Mouse (Mus musculus): ENCODE measurements around the gene Gm20388.
"Not testable (repeated sequence)": the region's sequence is repeated elsewhere in the genome, so short reads cannot be mapped to it uniquely, and the experiment has no call there.

Gm20388 gene

GRCm38 (mm10) chr8:121593983-121594382, 1683.3 kb downstream of the Gm20388 start:
- DNase-seq: no peak

- DNase-seq: not testable (repeated sequence)
Observed at GRCm38 (mm10) chr8:121597492-121597891, 1686.9 kb downstream of the Gm20388 start.

DNA sequence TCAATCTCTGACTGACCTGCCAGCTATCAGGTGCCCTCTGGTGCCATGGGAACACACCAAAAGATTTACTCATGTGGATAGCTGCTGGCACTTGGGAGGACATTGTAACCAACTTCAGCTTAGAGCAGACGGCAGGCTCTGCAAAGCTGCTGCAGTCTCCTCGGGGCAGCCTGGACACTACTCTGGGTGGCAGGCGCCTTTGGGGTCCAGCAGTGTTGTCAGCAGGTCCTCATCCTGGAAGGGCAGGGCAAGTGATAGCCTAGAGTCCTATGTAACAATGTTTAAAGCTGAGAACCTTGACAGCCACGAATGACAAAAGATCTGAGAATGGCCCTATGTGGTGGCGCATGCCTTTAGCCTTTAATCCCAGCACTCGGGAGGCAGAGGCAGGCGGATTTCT, 1687.5 kb downstream of the Gm20388 start:
- DNase-seq: no peak

DNA sequence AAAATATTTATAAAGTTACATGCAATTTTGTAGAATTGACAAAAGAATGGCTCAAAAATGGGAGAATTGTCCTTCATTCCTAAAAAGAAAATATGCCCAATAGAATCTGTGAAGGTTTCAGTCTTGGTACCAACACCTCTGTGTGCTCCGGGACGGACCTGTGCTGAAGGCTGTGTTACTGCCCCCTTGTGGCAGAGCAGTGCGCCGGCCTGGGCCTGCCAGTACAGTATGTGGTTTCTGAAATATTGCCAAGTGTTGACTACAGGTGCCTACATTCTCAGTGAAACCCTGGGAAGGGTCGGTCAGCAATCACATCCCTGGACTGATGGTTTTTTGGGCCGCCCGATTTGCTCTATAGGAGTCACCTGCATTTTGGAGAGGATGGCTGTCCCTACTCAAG, 1688.3 kb downstream of the Gm20388 start:
- DNase-seq: peak; percentile 92

DNA sequence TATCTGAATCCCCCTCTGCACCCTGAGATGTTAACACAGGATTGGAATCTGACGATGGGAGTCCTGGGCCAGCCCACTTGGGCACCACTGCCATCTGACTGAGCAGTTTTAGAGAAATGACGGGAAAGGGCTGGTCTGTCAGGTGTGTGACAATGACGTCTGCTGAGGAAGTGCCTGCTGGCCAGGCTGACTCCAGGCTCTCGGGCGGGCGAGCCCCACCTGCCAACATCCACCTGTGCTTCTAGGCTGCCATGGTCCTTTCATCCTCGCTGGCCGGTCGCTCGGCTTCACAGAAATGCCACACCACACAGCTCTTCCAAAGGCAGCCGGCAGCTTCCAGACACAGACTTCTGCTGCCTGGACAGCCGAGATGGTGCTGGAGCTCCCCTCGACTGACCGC, 1689.2 kb downstream of the Gm20388 start:
- DNase-seq: no peak

DNA sequence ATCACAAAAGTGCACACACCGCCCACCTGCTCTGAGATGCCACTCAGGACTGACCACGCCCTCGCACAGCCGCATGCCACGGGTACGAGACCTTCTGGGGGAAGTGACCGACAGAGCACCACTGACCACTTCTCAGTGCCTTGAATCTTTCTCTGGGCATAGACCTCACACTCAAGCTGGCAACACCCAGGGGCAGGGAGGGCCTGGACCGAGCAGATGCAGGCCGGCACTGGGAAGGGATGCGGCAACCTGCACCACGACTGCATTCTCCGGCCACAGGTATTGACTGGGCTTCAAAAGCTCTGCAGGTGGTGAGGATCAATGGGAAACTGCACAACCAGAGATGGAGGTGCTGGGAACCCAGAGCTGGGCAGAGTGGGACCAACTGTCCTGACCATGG, 1691.8 kb downstream of the Gm20388 start:
- DNase-seq: no peak

GRCm38 (mm10) chr8:121602860-121603259, 1692.2 kb downstream of the Gm20388 start:
- peak; percentile 81 for DNase-seq

GRCm38 (mm10) chr8:121603801-121604200, 1693.2 kb downstream of the Gm20388 start:
- DNase-seq: no peak

DNA sequence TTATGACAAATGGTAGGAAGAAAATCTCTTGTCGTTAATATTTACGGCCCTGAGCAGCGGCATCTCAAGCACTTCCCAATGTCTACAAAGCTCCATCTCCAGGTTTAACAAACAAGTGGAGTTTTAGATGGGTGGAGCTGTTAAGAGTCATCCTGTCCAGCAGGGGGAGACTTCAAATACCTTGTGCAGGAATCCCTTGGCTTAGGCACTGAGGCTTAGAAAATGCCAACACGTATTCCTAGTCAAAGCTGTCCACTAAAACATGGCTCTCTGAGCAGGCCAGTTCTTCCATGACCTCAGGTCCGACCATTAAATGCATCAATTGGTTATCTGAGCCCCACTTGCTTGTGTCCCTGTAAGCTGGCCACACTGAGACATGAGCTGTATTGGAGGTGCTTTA, 1697.0 kb downstream of the Gm20388 start:
- no peak for DNase-seq

DNA sequence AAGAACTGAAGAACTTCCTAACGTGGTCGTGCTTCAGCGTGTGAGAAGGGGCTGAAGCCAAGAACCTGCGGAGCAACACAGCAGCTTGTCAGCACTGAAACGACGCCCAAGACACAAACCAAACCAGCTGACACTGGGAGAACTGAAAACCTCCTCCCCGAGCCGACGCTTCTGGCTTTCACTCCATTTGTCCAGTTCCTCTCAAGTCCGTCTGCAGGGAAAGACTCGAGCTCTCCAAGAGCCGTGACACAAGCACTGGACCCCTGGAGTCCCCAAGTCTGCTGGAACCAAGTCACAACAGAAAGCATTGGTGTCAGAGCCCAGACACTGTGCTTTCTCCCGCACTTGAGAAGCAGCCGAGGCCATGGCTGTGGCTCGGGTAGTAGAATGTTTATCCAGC, 1698.6 kb downstream of the Gm20388 start:
- no peak for DNase-seq

DNA sequence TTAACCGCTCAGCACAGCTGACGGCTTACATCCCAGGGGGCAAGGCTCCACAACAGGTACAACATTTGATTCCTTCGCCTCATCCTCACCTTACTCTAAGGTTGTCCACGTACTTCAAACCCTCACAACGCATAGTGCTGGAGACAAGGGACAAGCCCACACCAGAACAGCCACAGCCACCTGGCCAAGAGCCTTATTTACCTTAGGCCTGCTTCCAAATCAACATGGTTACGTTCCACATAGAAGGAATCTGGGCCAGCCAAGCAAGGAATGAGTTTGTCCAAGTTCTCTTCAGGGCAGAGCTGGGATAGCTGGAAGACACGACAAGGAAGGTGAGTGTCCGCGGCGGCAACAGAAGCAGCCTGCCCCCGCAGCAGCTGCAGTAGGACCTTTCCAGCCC, 1699.3 kb downstream of the Gm20388 start:
- DNase-seq: no peak

- DNase-seq: no peak
Observed at GRCm38 (mm10) chr8:121613419-121613818, 1702.8 kb downstream of the Gm20388 start.

- no peak for DNase-seq
Observed at GRCm38 (mm10) chr8:121619401-121619995, 1708.9 kb downstream of the Gm20388 start.

DNA sequence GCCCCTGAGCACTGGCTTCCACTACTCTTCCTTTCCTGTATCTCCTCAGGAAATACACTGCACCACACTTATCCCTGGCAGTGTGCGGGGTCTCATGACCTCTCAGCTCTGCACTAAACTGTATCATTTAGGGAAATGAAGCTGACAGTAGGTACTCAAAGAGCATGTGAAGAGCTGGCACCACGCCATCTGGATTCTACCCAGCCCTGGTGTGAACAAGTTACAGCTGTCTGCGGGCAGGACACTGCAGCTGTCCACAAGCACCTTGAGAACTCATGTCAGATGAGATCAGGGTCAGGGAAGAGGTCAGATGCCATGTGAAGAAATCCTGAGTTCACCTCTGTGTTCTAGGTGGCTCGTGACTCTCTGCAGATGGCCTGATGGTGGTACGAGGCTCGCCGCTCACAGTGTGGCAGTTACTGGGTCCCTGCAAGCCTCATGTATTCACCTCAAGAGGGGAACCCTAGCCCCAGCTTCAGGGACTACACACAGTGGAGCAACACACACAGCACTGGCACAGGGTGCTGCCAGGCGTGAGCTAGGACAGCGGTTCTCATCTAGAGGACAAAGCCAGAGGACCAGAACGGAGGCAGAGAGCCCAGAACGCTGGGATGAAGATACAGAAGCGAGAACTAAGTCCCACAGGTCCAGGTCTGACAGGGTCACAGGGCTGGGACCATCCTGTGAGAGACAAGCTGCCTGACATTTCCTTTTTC, 1710.3 kb downstream of the Gm20388 start:
- DNase-seq: no peak

- DNase-seq: no peak
Observed at GRCm38 (mm10) chr8:121621879-121622278, 1711.2 kb downstream of the Gm20388 start.

- no peak for DNase-seq
Observed at GRCm38 (mm10) chr8:121623043-121623442, 1712.4 kb downstream of the Gm20388 start.

GRCm38 (mm10) chr8:121628681-121629080, 1718.0 kb downstream of the Gm20388 start:
- no peak for DNase-seq

- DNase-seq: no peak
Observed at GRCm38 (mm10) chr8:121631645-121632071, 1721.0 kb downstream of the Gm20388 start.

GRCm38 (mm10) chr8:121632401-121632800, 1721.8 kb downstream of the Gm20388 start:
- no peak for DNase-seq

- no peak for DNase-seq
Observed at GRCm38 (mm10) chr8:121635534-121635933, 1724.9 kb downstream of the Gm20388 start.

- no peak for DNase-seq
Observed at GRCm38 (mm10) chr8:121636180-121636579, 1725.5 kb downstream of the Gm20388 start.

DNA sequence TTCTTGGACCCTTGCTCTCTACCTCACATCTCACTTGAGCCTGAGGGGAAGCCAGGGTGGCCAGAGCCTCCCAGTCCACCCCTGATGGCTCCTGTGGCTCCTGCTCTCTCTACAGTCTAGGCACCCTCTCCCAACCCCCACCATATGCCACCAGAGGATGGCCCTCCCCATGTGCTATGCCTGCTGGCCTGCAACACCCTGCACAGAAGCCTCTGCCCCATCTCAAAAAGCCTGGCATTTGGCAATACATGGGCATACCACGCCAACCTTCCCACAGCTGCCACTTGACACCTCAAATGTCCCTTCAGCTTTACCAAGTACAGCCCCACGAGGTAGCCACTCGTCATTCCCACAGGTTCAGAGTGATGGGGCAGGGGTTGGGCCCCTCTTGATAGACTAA, 1732.2 kb downstream of the Gm20388 start:
- no peak for DNase-seq

- DNase-seq: no peak
Observed at GRCm38 (mm10) chr8:121643384-121643783, 1732.7 kb downstream of the Gm20388 start.

DNA sequence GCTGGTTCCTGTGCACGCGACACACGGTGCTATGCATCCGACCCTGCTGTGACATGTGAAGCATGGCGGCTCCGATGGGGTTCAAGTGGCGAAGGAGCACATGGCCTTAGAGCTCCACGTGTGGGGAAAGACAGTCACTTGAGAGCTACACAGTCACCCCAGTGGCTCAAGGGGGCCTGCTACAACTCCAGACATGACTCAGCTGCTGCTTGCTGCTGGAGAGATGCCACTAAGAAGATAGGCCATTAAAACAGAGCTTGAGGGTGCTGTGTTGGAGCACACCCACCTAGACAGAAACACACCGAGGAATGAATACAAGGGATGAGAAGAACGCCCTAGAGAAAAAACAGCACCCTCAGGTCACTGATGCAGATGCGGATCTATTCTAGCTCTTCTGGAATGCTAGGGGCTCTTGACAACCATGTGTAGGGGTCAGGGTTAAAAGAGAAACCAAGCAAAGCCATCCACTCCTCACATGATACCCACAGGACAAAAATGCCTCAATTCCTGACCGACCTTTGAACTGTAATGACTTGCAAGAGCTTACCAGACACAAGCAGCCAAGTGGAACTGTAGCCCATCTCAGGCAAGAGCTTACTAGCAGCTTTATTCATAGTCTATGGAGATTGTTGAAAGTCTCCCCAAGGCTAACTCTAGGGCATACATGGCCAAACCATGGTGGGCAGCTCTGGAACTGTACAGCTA, 1737.0 kb downstream of the Gm20388 start:
- no peak for DNase-seq
